ENCODE assay signal across 10 mouse cellular contexts in the genomic region with DNA sequence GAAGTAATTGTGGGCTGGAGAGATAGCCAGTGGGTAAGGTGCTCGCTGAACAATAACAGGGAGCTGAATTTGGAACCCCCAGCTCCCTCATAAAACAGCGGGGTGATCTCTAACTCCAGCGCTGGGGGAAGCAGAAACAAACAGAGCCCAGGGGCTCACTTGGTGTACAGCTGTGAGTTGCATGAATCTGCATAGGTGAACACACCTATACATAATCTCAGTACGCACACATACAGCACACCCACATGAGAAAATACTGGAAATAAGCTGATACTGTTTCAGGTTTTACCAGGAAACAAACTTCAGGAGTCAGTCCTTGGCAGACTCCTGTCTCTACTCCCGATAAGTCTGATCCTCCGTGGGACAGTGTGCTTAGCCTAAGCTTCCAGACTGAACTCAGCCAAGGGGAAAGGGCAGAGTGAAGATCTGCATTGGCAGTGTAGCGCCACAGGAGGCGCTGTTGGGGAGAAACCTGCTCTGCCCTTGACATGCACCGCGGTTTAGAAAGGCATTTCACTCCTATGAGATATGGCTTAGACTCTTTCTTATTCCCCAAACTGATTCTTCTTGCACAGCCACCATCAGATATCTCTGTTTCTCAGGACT. TPM values are rescaled to one million over a fixed set of nuclear protein-coding genes. Genes with fewer than 3 reads are reported as not detected.
DNase-seq lines count a peak whose midpoint lies in the region; ATAC-seq and TF ChIP-seq lines count a peak whose summit lies in the region.
"Had no signal": no experiment of that assay in that cellular context is flagged by ENCODE, and none has a peak within 500 bp of the region (broad histone marks: within the 10 kb centered on the region; RNA-seq: fewer than 3 reads in every experiment).

No protein-coding gene starts in this region.

- H3K4me2 ChIP-seq in forebrain, embryonic 12.5 days, result no peak overlapping the region
- H3K4me2 ChIP-seq in forebrain, embryonic 16.5 days (ENCODE audit: low read length), result no peak overlapping the region
- no peak overlapping the region for H3K4me2 ChIP-seq in CH12.LX (ENCODE audit: insufficient read depth, low read depth, poor library complexity, severe bottlenecking)

- H3K27me3 ChIP-seq in forebrain, embryonic 12.5 days, result no peaks in the 10 kb centered on the region
- no peaks in the 10 kb centered on the region for H3K27me3 ChIP-seq in forebrain, embryonic 16.5 days (replicated peaks; ENCODE audit: control insufficient read depth, insufficient read depth, low read length)
- no peaks in the 10 kb centered on the region for H3K27me3 ChIP-seq in CH12.LX (replicated peaks)

- H3K27ac ChIP-seq in forebrain, embryonic 12.5 days, result no peak overlapping the region
- H3K27ac ChIP-seq in forebrain, embryonic 16.5 days (ENCODE audit: low read length), result no peak overlapping the region
- H3K27ac ChIP-seq in CH12.LX (ENCODE audit: insufficient read depth, low read depth), result no peak overlapping the region
- no peak overlapping the region for H3K27ac ChIP-seq in olfactory bulb, adult 2 months (ENCODE audit: insufficient read depth, low read depth, low read length)
- H3K27ac ChIP-seq: macrophage had no signal

- TF ChIP-seq EP300 in CH12.LX (IDR thresholded peaks at IDR 0.05; ENCODE audit: low read length), result no peak

- peak; percentile 55 to 72 for TF ChIP-seq CTCF in CH12.LX (conservative IDR thresholded peaks at IDR 0.05 in 1 of 2, IDR thresholded peaks at IDR 0.05 in 1 of 2; ENCODE audit: low read depth in 2 of 2, low read length in 2 of 2)
- peak; percentile 27; the same call in 1 of the 2 replicates for TF ChIP-seq CTCF in olfactory bulb, adult 2 months (IDR thresholded peaks at IDR 0.05; ENCODE audit: insufficient read depth, low read depth, low read length)

- dilution Hi-C loops in CH12.LX (cut with MboI; ENCODE audit: extremely low pct_ligation_motif_present, extremely low pct_unique_long_range_greater_than_20kb, low sequenced_read_pairs), result no loop called here

- WGBS in forebrain, embryonic 12.5 days, result 30% methylated on average over 10 of the region's 10 CpGs
- WGBS in forebrain, embryonic 16.5 days, result 28% methylated on average over 10 of the region's 10 CpGs
- 30% methylated on average over 10 of the region's 10 CpGs for WGBS in olfactory bulb, adult 2 months

- no peak overlapping the region for H3K9ac ChIP-seq in forebrain, embryonic 12.5 days
- no peak overlapping the region for H3K9ac ChIP-seq in forebrain, embryonic 16.5 days (replicated peaks; ENCODE audit: low read depth, low read length)
- no peak overlapping the region for H3K9ac ChIP-seq in CH12.LX (ENCODE audit: insufficient read depth, low read depth)

- 0 out of 2 replicates have a peak, but pooled peaks have one; percentile 14 for ATAC-seq in forebrain, embryonic 12.5 days (ENCODE audit: low FRiP score)
- no peak for ATAC-seq in forebrain, embryonic 16.5 days

- no peak overlapping the region for H3K4me3 ChIP-seq in forebrain, embryonic 12.5 days (replicated peaks)
- H3K4me3 ChIP-seq in forebrain, embryonic 16.5 days (replicated peaks; ENCODE audit: low read length), result no peak overlapping the region
- H3K4me3 ChIP-seq in CH12.LX (replicated peaks in 1 of 3; ENCODE audit: low read depth in 2 of 3, low read length in 2 of 3, poor library complexity in 1 of 3), result no peak overlapping the region
- H3K4me3 ChIP-seq in olfactory bulb, adult 2 months (ENCODE audit: insufficient read depth, low read depth, low read length), result no peak overlapping the region

- TF ChIP-seq POLR2A in CH12.LX (IDR thresholded peaks at IDR 0.05; ENCODE audit: low read depth, low read length), result no peak
- TF ChIP-seq POLR2A in olfactory bulb, adult 2 months (IDR thresholded peaks at IDR 0.05; ENCODE audit: insufficient read depth, low read depth, low read length), result no peak

- peak; percentile 34 for DNase-seq in CH12.LX (ENCODE audit: extremely low read depth)
- peak; percentile 27 for DNase-seq in embryo, embryonic 11.5 days (ENCODE audit: low read depth, low spot score)
- peak; percentile 44 for DNase-seq in kidney, postnatal 14 days
- DNase-seq in thymus, adult 18-20 months, result no peak
- no peak for DNase-seq in layer of hippocampus, adult 8-10 months (ENCODE audit: low spot score in 2 of 2)

- no peaks in the 10 kb centered on the region for H3K36me3 ChIP-seq in forebrain, embryonic 12.5 days (replicated peaks)
- H3K36me3 ChIP-seq in forebrain, embryonic 16.5 days (ENCODE audit: control insufficient read depth, insufficient read depth), result no peaks in the 10 kb centered on the region
- H3K36me3 ChIP-seq in CH12.LX (replicated peaks in 1 of 2; ENCODE audit: control insufficient read depth in 1 of 2, insufficient read depth in 1 of 2, low read length in 1 of 2), result no peaks in the 10 kb centered on the region

- no peaks in the 10 kb centered on the region for H3K79me2 ChIP-seq in CH12.LX (replicated peaks; ENCODE audit: control insufficient read depth, extremely low read depth, insufficient read depth, poor library complexity, severe bottlenecking)

- no peaks in the 10 kb centered on the region for H3K9me3 ChIP-seq in forebrain, embryonic 12.5 days
- H3K9me3 ChIP-seq in forebrain, embryonic 16.5 days (ENCODE audit: control insufficient read depth, low read length), result no peaks in the 10 kb centered on the region
- H3K9me3 ChIP-seq in CH12.LX (replicated peaks; ENCODE audit: low read length), result peaks cover 3% of the 10 kb centered on the region

- in situ Hi-C loops in CH12.LX (cut with MboI; ENCODE audit: low pct_ligation_motif_present, low pct_unique_long_range_greater_than_20kb, low sequenced_read_pairs), result no loop called here

- TF ChIP-seq RAD21 in CH12.LX (IDR thresholded peaks at IDR 0.05; ENCODE audit: low read depth, low read length), result peak; percentile 21

- H3K4me1 ChIP-seq in forebrain, embryonic 12.5 days, result no peaks in the 10 kb centered on the region
- H3K4me1 ChIP-seq in forebrain, embryonic 16.5 days (replicated peaks; ENCODE audit: control insufficient read depth, insufficient read depth, low read length), result peaks cover 2% of the 10 kb centered on the region; the same call in 1 of the 2 replicates
- peaks cover 0 to 10% of the 10 kb centered on the region in 2 experiments; a peak in 2 of 4 replicates for H3K4me1 ChIP-seq in CH12.LX (ENCODE audit: control insufficient read depth in 1 of 2, insufficient read depth in 2 of 2)
- no peaks in the 10 kb centered on the region for H3K4me1 ChIP-seq in olfactory bulb, adult 2 months (ENCODE audit: control insufficient read depth, insufficient read depth, low read length)

TF ChIP-seq in CH12.LX, 34 proteins besides CTCF, POLR2A, EP300 and RAD21:
- TF ChIP-seq ZC3H11A (IDR thresholded peaks at IDR 0.05; ENCODE audit: low read depth, low read length) (no peak), SMC3 (IDR thresholded peaks at IDR 0.05; ENCODE audit: low read depth, low read length) (0 out of 2 replicates have a peak, but pooled peaks have one; percentile 10), NELFE (IDR thresholded peaks at IDR 0.05; ENCODE audit: low read depth, low read length) (no peak)
TF ChIP-seq in CH12.LX: peak in this region for 1.

RNA-seq across cellular contexts. Expression of gene Lhx8, which starts 34.2 kb away (rescaled TPM):
- polyA plus RNA-seq in forebrain, embryonic 12.5 days (2016; fragmentation: Nextera tagmentation; extraction: Ambion mirVana), result 25.0 and 55.4 TPM in 2 replicates
- 21.5 and 35.3 TPM in 2 replicates for polyA plus RNA-seq in forebrain, embryonic 16.5 days (2015; fragmentation: Nextera tagmentation; extraction: Ambion mirVana)
- not detected in 2 replicates for total RNA-seq in CH12.LX (2012; rRNA removed)
- total RNA-seq in CH12.LX (2014; rRNA removed), result not detected in 2 replicates
- not detected in 2 replicates for polyA plus RNA-seq in CH12.LX (2012; ENCODE audit: insufficient read length, low read depth)
- polyA plus RNA-seq in olfactory bulb, adult 2 months (2012; ENCODE audit: insufficient read depth, insufficient read length, low replicate concordance, missing spikeins), result not detected in 2 replicates
- total RNA-seq in layer of hippocampus, adult 8-10 months (2022), result not detected
- total RNA-seq: MEL had no signal
- polyA plus RNA-seq: macrophage had no signal

Comparison
In these comparisons a context has a peak if more than half of its experiments do, and no peak if none do; other contexts are left out.
1. DNase-seq: peak in CH12.LX (single experiment), embryo, embryonic 11.5 days (single experiment) and kidney, postnatal 14 days (single experiment); none in thymus, adult 18-20 months (0 of 2) and layer of hippocampus, adult 8-10 months (0 of 2).
2. RNA of gene Lhx8, which starts 34.2 kb away (polyA plus RNA-seq): 21.5 to 35.3 TPM in forebrain, embryonic 16.5 days and 25.0 to 55.4 TPM in forebrain, embryonic 12.5 days; not detected in CH12.LX and not detected in olfactory bulb, adult 2 months; every median in the first group is over 10 times any median in the second.